Mouse (Mus musculus): ENCODE measurements around the gene Hoxb9. TPM values are rescaled to one million over a fixed set of nuclear protein-coding genes. Genes with fewer than 3 reads are reported as not detected.

Hoxb9 gene
- polyA plus RNA-seq, 1 experiment from 2014 or later, result 1.5 TPM

DNA sequence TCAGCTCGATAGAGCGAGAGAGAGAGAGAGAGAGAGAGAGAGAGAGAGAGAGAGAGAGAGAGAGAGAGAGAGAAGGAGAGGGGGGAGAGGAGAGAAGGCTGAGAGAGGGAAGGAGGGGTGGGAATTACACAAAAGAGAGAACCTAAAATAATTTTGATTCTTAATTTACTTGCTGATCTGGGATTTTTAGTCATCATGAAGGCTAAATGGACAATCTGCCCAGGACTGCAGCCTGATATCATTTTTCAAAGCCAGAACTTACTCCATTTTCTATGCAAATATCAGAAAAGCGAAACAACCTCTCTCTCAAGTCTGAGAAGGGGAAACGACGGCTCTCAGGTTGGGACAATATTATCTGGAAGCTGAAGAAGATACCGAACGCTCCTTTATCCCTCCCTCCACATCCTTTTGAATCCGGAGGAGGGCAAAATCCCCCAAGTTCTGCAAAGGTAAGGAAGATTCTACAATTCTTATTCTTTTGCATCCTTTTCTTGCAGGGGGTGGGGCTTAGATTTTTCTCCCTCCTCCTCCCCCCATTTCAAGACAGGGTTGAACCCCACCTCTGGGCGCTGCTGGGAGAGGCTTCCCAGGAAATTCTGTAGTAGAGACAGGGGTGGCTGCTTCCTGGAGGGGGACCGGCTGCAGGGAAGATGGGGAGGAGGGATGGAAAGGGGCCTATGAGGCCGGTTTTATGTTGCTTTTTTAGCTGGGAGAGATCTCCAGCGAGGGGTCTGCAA lies 21.5 kb downstream of the Hoxb9 start:
- Histone ChIP-seq H3K4me3 (ENCODE audit: low read depth, low read length) (peak overlapping the region; percentile 46), H3K4me1 (replicated peaks; ENCODE audit: control insufficient read depth, insufficient read depth, low read length) (no peaks in the 10 kb centered on the region), H3K9me3 (ENCODE audit: control insufficient read depth) (no peaks in the 10 kb centered on the region), H3K27ac (ENCODE audit: low read depth, low read length) (peak overlapping the region; percentile 70), H3K9ac (ENCODE audit: low read depth, low read length) (peak overlapping the region; percentile 51), H3K27me3 (replicated peaks; ENCODE audit: control insufficient read depth, insufficient read depth, low read length) (peaks cover 75% of the 10 kb centered on the region), H3K4me2 (replicated peaks; ENCODE audit: low read depth) (peak overlapping the region; percentile 63), H3K36me3 (ENCODE audit: control insufficient read depth, insufficient read depth) (no peaks in the 10 kb centered on the region)
- no peak for TF ChIP-seq CTCF (IDR thresholded peaks at IDR 0.05; ENCODE audit: low read depth)
- 8% methylated on average over 12 of the region's 12 CpGs for WGBS
- ATAC-seq, result no peak

DNA sequence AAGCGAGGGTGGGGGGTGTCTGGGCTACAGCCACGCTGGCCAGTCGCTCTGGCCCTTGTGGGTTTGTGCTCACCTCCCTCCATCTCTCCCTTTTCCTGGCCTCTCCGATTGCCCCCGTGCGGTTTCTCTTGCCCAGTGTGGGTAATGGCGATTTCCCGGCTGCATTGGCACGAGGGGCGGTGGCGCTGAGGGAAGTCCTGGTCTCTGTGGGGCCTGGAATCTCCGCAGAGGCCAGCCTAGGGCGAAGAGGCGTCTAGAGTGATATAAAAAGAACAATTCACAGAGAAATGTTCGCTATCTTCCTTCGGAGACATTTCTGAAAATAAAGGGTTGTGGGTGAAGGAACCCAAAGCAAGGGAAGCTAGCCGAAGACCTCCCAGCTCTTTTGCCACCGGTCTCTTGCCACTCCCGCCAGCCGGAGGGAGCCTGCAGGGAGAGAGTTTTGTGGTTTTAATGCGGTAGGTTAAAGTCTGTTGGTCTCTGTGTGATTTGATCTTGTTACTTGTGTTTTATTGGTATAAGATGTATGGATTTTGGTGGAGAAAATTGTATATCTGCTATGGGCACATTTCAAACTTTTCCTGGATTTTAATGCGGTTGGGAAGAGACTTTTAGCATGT lies 22.2 kb downstream of the Hoxb9 start:
- H3K27me3 ChIP-seq (replicated peaks; ENCODE audit: control insufficient read depth, insufficient read depth, low read length), result peaks cover 75% of the 10 kb centered on the region
- peak overlapping the region; percentile 70 for H3K27ac ChIP-seq (ENCODE audit: low read depth, low read length)
- no peak for ATAC-seq
- no peaks in the 10 kb centered on the region for H3K4me1 ChIP-seq (replicated peaks; ENCODE audit: control insufficient read depth, insufficient read depth, low read length)
- WGBS, result 9% methylated on average over 22 of the region's 22 CpGs
- no peak for TF ChIP-seq CTCF (IDR thresholded peaks at IDR 0.05; ENCODE audit: low read depth)
- peak overlapping the region; percentile 63 for H3K4me2 ChIP-seq (replicated peaks; ENCODE audit: low read depth)
- H3K9ac ChIP-seq (ENCODE audit: low read depth, low read length), result peak overlapping the region; percentile 51
- no peaks in the 10 kb centered on the region for H3K36me3 ChIP-seq (ENCODE audit: control insufficient read depth, insufficient read depth)
- H3K4me3 ChIP-seq (ENCODE audit: low read depth, low read length), result peak overlapping the region; percentile 46
- H3K9me3 ChIP-seq (ENCODE audit: control insufficient read depth), result no peaks in the 10 kb centered on the region

DNA sequence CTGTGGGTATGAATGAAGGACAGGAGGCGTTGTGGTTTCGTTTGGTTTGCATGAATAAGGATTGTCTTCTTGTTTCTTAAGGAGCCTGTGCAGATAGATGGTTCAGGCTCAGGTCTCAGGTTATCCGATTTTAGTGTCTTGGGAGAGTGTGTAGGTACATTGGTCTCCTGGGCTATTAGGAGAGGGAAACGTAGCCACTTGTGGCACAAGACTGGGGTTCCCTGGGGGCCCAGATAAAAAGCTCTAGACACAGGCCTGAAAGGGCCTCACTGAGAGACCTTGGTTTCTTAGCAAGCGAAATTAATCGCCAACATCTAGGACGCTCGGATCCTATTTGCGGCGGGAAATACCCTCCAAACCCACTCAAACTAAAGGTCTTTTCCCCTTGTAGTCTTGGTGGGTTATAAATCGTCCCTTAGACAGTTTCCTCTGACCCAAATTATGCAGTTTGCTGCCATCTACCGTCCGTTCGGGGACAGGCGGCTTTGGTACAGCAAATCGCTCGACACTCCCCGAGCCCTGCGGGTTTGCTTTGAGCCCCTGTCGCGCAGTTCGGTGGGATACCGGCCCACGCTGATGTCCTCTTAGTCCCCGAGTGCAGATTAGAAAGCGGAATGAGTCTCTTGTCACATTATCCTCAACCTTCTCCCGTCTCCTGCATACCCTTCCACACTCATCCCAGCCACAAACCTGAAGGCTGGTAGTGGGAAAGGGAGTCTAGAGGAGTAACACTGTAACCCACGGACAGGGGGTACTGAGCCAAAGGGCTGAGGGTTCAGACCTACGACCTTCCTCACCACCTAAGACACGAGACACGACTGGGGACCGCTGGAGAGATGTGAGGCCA lies 23.2 kb downstream of the Hoxb9 start:
- H3K9ac ChIP-seq (ENCODE audit: low read depth, low read length), result peak overlapping the region; percentile 51; the same call in 1 of the 2 replicates
- H3K27me3 ChIP-seq (replicated peaks; ENCODE audit: control insufficient read depth, insufficient read depth, low read length), result peaks cover 74% of the 10 kb centered on the region
- ATAC-seq, result no peak
- no peaks in the 10 kb centered on the region for H3K9me3 ChIP-seq (ENCODE audit: control insufficient read depth)
- no peaks in the 10 kb centered on the region for H3K4me1 ChIP-seq (replicated peaks; ENCODE audit: control insufficient read depth, insufficient read depth, low read length)
- H3K36me3 ChIP-seq (ENCODE audit: control insufficient read depth, insufficient read depth), result no peaks in the 10 kb centered on the region
- peak overlapping the region; percentile 46 for H3K4me3 ChIP-seq (ENCODE audit: low read depth, low read length)
- 1% methylated on average over 32 of the region's 32 CpGs for WGBS
- peak overlapping the region; percentile 63 for H3K4me2 ChIP-seq (replicated peaks; ENCODE audit: low read depth)
- peak; percentile 86 for TF ChIP-seq CTCF (IDR thresholded peaks at IDR 0.05; ENCODE audit: low read depth)
- no peak overlapping the region for H3K27ac ChIP-seq (ENCODE audit: low read depth, low read length)

DNA sequence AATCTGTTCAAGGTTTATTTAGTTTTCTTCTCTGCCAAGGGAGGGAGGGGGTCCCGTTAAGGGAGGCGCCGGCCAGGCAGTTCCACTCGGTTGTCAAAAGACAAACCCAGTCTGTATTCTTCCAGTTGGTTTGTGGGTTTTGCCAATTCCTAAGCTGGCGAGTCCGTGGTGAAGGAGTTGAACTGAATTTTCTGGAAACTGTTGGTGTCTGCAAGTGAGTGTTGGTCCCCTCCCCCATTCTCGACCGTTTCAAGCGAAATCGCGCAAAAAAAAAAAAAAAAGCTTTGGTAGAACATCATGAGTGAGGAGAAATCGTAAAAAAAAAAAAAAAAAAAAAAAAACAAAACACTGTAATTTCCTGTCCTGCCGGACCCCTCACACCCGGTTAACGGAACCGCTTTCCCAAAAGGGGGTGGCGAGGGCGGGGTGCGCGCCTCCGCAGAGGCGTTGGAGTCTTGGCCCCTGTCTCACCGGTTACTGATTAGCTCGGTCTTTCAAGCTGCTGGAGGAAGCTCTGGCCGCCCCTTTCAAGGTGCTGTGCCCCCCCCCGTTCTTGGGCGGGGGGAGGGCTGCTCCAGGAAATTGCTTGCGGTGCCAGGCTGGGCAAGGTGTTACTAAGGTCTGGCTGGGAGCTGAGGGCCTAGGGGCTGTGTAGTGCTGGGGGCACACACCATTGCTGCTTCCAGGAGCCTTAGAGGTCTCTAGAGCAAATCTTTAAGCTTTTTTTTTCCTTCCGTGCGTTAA lies 24.0 kb downstream of the Hoxb9 start:
- H3K27me3 ChIP-seq (replicated peaks; ENCODE audit: control insufficient read depth, insufficient read depth, low read length), result peaks cover 80% of the 10 kb centered on the region
- peak overlapping the region; percentile 63 for H3K4me2 ChIP-seq (replicated peaks; ENCODE audit: low read depth)
- H3K9me3 ChIP-seq (ENCODE audit: control insufficient read depth), result no peaks in the 10 kb centered on the region
- H3K36me3 ChIP-seq (ENCODE audit: control insufficient read depth, insufficient read depth), result no peaks in the 10 kb centered on the region
- peak overlapping the region; percentile 46 for H3K4me3 ChIP-seq (ENCODE audit: low read depth, low read length)
- H3K9ac ChIP-seq (ENCODE audit: low read depth, low read length), result 0 out of 2 replicates have a peak overlapping the region, but pooled peaks have one; percentile 11
- H3K4me1 ChIP-seq (replicated peaks; ENCODE audit: control insufficient read depth, insufficient read depth, low read length), result no peaks in the 10 kb centered on the region; the same call in 1 of the 2 replicates
- TF ChIP-seq CTCF (IDR thresholded peaks at IDR 0.05; ENCODE audit: low read depth), result no peak
- WGBS, result 2% methylated on average over 30 of the region's 30 CpGs
- ATAC-seq, result 0 out of 2 replicates have a peak, but pooled peaks have one; percentile 20
- H3K27ac ChIP-seq (ENCODE audit: low read depth, low read length), result no peak overlapping the region

DNA sequence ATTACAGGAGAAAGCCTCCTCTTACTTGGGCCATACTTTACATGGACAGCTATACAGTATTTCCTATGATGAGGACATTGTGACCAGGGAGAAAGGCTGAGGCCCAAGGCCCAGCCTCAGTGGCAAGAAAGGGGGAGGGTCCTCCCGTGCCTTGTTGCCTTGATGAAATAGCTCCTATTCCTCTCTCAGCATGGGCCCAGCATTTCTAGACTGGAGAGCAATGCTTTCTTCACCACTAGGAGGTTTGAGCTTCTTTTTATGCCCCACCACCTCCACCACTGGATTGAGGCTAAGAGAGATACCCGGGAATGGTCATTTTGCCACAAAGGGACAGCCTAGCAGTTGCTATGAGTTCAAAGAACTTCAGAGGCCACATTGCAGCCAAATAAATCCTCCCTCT lies 25.7 kb downstream of the Hoxb9 start:
- TF ChIP-seq CTCF (IDR thresholded peaks at IDR 0.05; ENCODE audit: low read depth), result peak; percentile 34
- H3K36me3 ChIP-seq (ENCODE audit: control insufficient read depth, insufficient read depth), result no peaks in the 10 kb centered on the region
- H3K27ac ChIP-seq (ENCODE audit: low read depth, low read length), result no peak overlapping the region
- no peaks in the 10 kb centered on the region; the same call in 1 of the 2 replicates for H3K4me1 ChIP-seq (replicated peaks; ENCODE audit: control insufficient read depth, insufficient read depth, low read length)
- H3K27me3 ChIP-seq (replicated peaks; ENCODE audit: control insufficient read depth, insufficient read depth, low read length), result peaks cover 86% of the 10 kb centered on the region
- H3K4me3 ChIP-seq (ENCODE audit: low read depth, low read length), result no peak overlapping the region
- peak overlapping the region; percentile 6; the same call in 1 of the 2 replicates for H3K4me2 ChIP-seq (replicated peaks; ENCODE audit: low read depth)
- no peak for ATAC-seq
- no peak overlapping the region for H3K9ac ChIP-seq (ENCODE audit: low read depth, low read length)
- 42% methylated on average over 2 of the region's 2 CpGs for WGBS
- no peaks in the 10 kb centered on the region for H3K9me3 ChIP-seq (ENCODE audit: control insufficient read depth)
